Mouse (Mus musculus): ENCODE data around the gene Gm20388.

DNA sequence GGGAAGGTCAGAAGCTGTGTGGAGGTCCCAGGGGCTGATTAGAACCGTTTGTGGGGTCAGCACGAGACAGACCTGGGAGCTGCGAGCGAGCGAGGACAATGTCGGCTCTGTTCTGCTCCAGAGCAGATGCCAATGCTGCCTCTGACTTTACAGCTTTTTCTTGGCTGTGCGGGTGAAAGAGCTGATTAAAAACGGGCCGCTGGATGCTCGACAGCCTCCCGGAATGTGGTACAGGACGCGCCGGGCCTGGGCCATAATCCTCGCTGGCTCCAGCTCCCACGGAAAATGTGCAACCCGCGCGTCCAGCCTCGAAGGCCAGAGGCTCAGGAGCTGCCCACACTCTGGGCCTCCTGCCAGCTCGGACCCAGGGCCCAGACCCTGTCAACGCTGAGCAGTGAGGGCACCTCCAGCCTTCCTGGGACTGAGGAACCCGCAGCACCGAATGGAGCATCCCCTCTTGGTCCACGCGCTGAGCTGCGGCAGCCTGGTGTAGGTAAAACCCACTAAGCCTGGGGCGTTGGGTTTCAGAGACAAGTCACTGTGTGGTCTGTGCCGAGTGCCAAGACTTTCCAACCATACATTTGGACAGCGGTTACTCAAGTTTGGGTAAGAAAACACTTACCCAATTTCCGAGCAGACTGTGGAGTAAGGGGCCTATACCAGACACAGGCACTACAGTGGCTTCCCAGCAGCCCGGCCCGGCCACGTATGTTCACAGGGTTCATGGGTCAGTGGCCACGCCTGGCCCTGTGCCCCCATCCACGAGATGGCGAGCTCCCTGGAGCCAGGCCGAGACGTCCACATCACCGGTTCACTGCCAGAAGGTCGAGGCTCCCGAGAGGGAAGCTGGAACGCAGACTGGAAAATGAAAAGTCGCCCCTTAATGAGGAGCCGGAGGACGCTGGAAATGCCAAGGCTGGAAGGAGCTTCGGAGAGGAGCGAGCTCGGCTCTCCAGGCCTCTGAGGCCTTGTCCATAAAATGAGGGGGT, 1557.7 kb downstream of the Gm20388 start:
- TF ChIP-seq CTCF (IDR thresholded peaks at IDR 0.05; ENCODE audit: borderline replicate concordance, insufficient read depth, low read depth, low read length) (no peak), POLR2A (IDR thresholded peaks at IDR 0.05; ENCODE audit: borderline replicate concordance, insufficient read depth, low read length) (no peak)
